Mouse (Mus musculus) inflammation-experienced regulatory T-cells, adult 16 weeks (primary cell): ENCODE data around the gene 4933427I04Rik. TPM values are rescaled to one million over a fixed set of nuclear protein-coding genes. Genes with fewer than 3 reads are reported as not detected.

Experiments
- polyA plus RNA-seq: library from polyadenylated mRNA; unstranded; fragments of 100-300 nt; shearing (Covaris generic); gene quantifications from one replicate; pipeline ENCODE4 v1.2.1, GENCODE M21; 2017

The 4933427I04Rik gene
- not detected for polyA plus RNA-seq

GRCm38 (mm10) chr4:123859379-123859778 is at the start of gene 4933427I04Rik:
Gene 4933427I04Rik (plus strand): TSS chr4:123859679.

DNA sequence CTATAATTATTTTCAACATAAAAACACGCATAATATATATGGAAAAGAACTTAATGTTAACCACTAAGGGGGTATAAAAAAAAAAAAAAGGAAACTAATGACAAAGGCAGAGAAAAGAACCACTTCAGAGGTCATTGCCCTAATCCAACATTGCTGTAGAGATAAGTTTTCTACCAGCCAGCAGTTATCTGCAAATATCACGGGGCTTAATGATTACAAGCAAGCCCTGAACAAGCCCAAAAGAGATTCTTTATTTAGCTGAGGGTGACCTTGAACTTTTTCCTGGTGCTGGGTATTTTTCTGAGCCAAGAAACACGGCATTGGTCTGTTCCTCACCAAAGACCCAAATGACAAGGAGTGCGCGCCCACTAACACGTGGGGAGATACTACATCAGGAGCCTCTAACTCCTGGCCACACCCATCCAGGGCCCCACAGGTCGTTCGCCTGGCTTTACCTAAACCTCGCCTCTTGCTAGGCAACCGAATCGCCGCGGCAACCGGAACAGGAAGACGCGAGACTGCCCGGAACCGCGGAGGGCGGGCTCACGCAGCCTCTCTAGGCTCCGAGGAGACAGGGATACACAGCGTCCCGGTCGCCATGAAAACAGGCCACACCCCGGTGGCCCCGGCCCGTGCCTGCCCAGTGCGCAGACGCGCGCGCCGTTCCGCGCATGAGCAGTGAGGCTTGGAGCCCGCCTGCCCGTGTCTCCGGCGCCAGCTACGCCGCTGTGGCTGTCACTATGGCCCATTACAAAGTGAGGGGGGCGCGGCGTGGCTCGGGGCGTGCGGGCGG is 45.0 kb downstream of the 4933427I04Rik start, which contains the start of gene Mycbp:
Mycbp (plus strand) TSS at position 500 of the 793 bp plus-strand sequence.

Other genes with a start within 250 kb of the 4933427I04Rik start
- 165 TPM for gene Macf1, start 175.3 kb upstream of the 4933427I04Rik start, polyA plus RNA-seq
- 162 TPM for gene Ndufs5, start 141.5 kb upstream of the 4933427I04Rik start, polyA plus RNA-seq
- 22.6 TPM for gene Akirin1, start 109.3 kb upstream of the 4933427I04Rik start, polyA plus RNA-seq
- not detected for gene Rhbdl2, start 71.8 kb upstream of the 4933427I04Rik start, polyA plus RNA-seq
- 14.9 TPM for gene Mycbp, start 45.2 kb downstream of the 4933427I04Rik start, polyA plus RNA-seq
- 22.0 TPM for gene Rragc, start 57.8 kb downstream of the 4933427I04Rik start, polyA plus RNA-seq
- gene 4930535I16Rik, start 58.3 kb downstream of the 4933427I04Rik start, polyA plus RNA-seq = not detected